Mouse (Mus musculus) ES-CJ7 (cell line): ENCODE results near the gene Avp.
"Not testable (repeated sequence)": the region's sequence is repeated elsewhere in the genome, so short reads cannot be mapped to it uniquely, and the experiment has no call there.

Experiments
- DNase-seq: peaks from one replicate; pipeline ENCODE4 v3.0.0; 2011; ENCODE audit warnings: low read depth, low spot score

Gene Avp

DNA sequence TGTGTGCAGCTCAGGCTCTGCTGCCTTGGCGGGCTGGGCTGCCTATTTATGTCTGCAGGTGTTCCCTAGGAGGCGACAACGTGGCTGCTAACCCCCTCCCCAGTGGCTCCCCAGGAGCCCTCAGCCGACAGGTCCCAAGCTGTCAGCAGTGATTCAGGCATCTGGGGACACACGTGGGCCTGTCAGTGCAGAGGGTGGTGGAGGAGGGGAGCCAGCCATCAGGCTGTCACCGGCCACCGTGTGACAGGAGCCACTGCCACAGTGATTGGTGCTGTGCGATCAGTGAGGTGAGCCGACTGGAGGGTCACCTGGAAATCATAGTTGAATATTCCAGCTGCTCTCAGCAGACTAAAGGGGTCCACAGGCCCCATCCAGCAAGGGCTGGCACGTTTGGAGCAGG lies at the start of gene Avp:
Avp (minus strand) TSS at position 3 of the 400 bp plus-strand sequence.
- no peak for DNase-seq

- DNase-seq: peak; percentile 86
Measured at GRCm38 (mm10) chr2:130629839-130630203, 47.5 kb upstream of the Avp start, which contains the start of the genes Fastkd5 and Ubox5. Gene Fastkd5, minus strand, starts transcription at chr2:130630027. Gene Ubox5, minus strand, starts transcription at chr2:130630038.

- DNase-seq: no peak
Measured at GRCm38 (mm10) chr2:130629080-130629838, 46.9 kb upstream of the Avp start.

GRCm38 (mm10) chr2:130628424-130628823 lies 46.1 kb upstream of the Avp start:
- DNase-seq: peak; percentile 79

- DNase-seq: no peak
Measured at GRCm38 (mm10) chr2:130618972-130619371, 36.6 kb upstream of the Avp start.

- peak; percentile 64 for DNase-seq
Measured at GRCm38 (mm10) chr2:130613091-130613490, 30.7 kb upstream of the Avp start.

GRCm38 (mm10) chr2:130602195-130602594 lies 19.8 kb upstream of the Avp start:
- no peak for DNase-seq

DNA sequence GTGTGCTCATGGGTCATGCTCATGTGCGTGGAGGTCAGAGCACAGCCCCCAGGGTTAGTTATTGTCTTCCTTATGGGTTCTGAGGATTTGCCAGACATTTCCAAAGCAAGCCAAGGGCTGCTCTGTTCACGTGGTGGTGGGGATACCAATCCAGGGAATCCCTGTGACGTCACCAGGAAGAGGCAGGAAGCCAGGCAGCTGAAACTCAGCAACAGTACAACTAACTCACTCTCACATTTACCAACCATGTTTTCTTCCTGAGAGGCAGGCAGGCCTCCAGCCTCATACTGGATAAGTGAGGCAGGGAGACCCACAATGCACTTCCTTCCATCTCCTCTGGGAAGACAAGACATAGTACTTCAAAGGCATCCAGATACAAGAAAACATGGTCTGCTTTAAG lies 16.0 kb upstream of the Avp start:
- DNase-seq: no peak

DNA sequence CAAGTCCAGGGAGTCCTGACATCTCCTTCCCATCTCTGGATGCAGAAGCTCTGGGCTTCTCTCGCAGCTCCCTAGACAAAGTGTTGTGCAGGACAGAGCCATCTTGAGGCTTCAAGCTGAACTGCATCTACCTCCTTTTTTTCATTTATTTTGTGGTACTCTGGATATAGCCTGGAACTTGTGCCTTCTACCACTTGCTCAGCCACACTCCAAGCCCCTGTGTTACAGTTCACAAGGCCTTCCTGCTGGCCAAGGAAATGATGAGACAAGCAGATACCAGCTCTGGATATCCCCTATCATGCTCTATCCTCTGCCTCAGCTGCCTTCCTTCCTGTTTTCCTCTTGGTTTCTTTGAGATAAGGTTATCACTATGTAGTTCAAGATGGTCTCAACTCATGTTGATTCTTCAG lies 15.3 kb upstream of the Avp start:
- DNase-seq: peak; percentile 51

DNA sequence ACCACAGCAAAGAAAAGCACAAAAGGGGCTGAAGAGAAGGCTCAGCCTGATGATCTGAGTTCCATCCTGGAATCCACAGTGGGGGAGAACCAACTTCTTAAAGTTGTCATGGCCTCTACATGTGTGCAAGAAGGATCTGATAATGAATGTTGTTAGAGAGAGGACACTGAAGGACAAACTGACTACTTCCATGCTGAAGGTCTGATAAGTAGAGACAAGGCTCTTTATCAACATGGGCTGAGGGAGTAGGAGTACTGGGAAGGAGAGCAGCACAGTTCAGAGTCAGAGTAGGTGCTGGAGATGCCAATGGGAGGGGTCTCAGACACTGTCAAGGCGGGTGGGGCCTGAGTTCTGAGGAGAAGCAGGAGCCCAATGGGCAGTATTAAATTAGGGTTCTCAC lies 13.2 kb upstream of the Avp start:
- no peak for DNase-seq

- DNase-seq: no peak
Measured at GRCm38 (mm10) chr2:130591016-130591415, 8.7 kb upstream of the Avp start.

DNA sequence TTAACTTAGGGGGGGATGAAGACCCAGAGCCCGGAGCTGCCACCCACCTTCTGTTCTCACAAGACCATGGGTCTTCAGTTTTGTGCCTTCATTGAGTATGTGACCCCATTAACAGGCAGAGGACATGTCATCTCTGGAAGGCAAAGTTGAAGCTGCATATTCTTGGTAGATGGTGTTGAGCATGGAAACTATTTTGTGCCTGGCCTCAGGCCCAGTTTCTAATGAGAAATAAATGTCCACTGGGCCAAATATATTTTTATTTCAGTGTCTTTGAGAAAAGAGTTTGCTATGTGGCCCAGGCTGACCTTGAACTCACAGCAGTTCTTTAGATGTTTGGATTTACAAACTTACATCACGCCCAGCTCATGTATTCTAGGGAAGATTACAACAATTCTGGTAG lies 7.4 kb upstream of the Avp start:
- DNase-seq: no peak

DNA sequence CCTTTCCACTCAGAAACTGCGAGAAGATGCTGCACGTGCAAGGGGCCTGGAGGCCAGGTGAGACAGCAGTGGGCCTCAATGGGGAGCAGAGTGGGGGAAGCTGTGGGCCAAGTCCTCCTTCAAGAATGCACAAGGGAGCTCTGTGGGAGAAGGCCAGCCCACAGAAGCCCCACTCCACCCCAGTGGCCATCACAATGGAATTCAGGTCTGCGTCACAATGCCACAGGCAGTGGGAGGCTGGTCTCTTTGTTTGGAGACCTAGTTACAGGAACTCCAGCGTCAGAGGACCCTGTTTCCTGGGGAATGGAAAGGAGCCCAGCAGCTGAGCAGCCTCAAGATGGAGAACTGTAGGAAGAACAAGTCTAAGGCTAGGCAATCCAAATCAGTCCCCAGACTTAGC lies 6.8 kb upstream of the Avp start:
- DNase-seq: peak; percentile 28

DNA sequence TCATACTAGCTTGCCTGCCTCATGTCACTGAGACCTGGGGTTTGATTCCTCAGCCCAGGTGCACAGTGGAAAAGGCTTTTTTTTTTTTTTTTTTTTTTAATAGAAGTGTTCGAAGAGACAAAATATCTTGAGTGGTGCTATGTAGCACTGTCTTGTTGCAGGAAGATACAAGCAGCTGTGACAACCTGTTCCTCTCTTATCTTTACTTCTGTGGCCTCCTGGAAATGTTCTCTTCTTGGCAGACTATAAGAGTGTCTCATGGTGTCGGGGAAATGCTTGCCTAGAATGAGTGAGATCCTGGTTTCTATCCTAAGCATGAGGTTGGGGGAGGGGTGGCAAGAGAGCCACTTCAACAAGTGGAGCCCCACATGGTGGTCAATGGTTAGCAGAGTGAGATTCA lies 6.0 kb upstream of the Avp start:
- no peak for DNase-seq

GRCm38 (mm10) chr2:130586016-130586415 lies 3.7 kb upstream of the Avp start:
- no peak for DNase-seq

- DNase-seq: no peak
Measured at GRCm38 (mm10) chr2:130583902-130584560, 1.7 kb upstream of the Avp start.

DNA sequence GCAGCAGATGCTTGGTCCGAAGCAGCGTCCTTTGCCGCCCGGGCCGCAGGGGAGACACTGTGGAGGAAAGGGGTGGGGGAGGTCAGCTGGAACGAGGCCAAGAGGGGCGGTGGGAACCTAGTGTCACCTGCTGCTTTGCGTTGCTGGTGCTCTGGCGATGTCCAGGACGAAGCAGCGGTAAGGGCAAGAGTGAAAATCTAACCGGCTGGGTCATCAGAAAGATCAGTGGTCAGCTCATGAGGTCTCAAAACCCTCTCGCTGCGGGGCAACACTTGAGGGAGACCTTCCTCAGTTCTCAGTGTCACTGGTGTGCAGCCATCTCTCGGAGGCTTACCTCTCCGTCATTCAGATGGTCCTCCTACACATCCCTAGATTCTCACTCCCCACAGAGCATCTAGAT lies 1.2 kb downstream of the Avp start:
- DNase-seq: no peak

- peak; percentile 37 for DNase-seq
Measured at GRCm38 (mm10) chr2:130579791-130580190, 2.6 kb downstream of the Avp start.

GRCm38 (mm10) chr2:130578148-130578547 lies 4.2 kb downstream of the Avp start:
- DNase-seq: peak; percentile 60

DNA sequence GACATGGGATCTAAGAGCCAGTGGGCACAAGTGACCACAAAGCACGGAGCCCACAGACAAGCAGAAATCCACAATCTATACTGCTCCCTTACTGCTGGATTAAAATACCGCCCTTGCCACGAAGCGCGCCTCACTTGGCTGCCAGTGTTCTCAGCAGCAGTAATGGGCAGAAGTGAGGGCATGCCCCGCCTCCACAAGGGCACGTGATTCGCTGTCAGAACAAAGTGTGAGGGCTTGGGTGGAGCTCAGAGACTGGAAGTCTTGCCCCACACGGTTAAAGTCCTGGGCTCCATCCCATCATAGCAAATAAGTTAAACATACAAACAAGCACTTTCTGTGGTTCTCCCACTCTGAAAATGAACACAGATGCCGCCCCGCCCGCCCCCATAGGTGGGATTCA lies 4.7 kb downstream of the Avp start:
- peak; percentile 43 for DNase-seq

GRCm38 (mm10) chr2:130577021-130577420 lies 5.3 kb downstream of the Avp start:
- no peak for DNase-seq

GRCm38 (mm10) chr2:130576564-130576963 lies 5.8 kb downstream of the Avp start:
- not testable (repeated sequence) for DNase-seq

GRCm38 (mm10) chr2:130575873-130576272 lies 6.5 kb downstream of the Avp start, which contains the start of gene Oxt:
Gene Oxt, plus strand, starts transcription at chr2:130576173.
- DNase-seq: no peak
